In the genomic region with DNA sequence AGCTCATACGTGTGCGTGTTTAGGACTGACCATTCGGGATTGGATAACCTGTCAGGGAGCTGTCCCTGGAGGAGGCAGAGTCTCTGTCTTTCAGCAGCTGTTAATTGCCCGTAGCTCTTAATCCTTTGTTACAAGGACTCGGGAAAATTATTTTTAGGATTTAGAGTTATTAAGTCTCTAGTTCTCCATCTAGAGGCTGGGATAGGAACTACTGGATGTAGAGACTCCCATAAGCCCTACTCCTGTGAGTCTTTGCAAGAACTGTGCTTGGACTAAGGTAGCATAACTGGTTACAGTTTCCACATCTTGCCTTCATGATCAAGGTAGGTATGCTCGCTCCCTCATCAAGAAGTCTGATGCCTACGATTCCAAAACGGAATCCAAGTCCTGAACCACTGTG, we compare ENCODE assay signal across 13 mouse cellular contexts.
DNase-seq lines count a peak whose midpoint lies in the region; ATAC-seq and TF ChIP-seq lines count a peak whose summit lies in the region.
"Had no signal": no experiment of that assay in that cellular context is flagged by ENCODE, and none has a peak within 500 bp of the region (broad histone marks: within the 10 kb centered on the region; RNA-seq: fewer than 3 reads in every experiment).

No protein-coding gene starts in this region.

- intact Hi-C loops in heart, adult 2 months (cut with DNase I): loop anchor here (5.0 kb wide), 1 partner anchor 74 kb away; no protein-coding TSS in a partner anchor
- intact Hi-C loops in left cerebral cortex, postnatal 14 days (cut with DNase I): no loop called here
- intact Hi-C loops in left cerebral cortex, postnatal 36 days (cut with DNase I): loop anchor here (5.0 kb wide), 1 partner anchor 74 kb away; no protein-coding TSS in a partner anchor

- no peak for TF ChIP-seq EP300 in heart, adult 2 months (IDR thresholded peaks at IDR 0.05; ENCODE audit: insufficient read depth, low read depth, low read length)
- no peak for TF ChIP-seq EP300 in heart, postnatal 0 days (IDR thresholded peaks at IDR 0.05; ENCODE audit: low read depth)

- no peak for ATAC-seq in heart, embryonic 12.5 days (ENCODE audit: insufficient number of reproducible peaks, low FRiP score)
- no peak for ATAC-seq in heart, postnatal 0 days (ENCODE audit: insufficient read depth, low read depth)

- H3K79me2 ChIP-seq in heart, adult 2 months (replicated peaks; ENCODE audit: control insufficient read depth, insufficient read depth, low read length): no peaks in the 10 kb centered on the region

- H3K9ac ChIP-seq in heart, adult 2 months (ENCODE audit: low read depth, low read length): no peak overlapping the region
- H3K9ac ChIP-seq in heart, embryonic 12.5 days: no peak overlapping the region
- no peak overlapping the region for H3K9ac ChIP-seq in heart, postnatal 0 days (replicated peaks; ENCODE audit: low read depth, low read length)
- H3K9ac ChIP-seq: hindbrain, embryonic 14.5 days; neural tube, embryonic 13.5 days had no signal

- H3K27ac ChIP-seq in heart, adult 2 months: no peak overlapping the region
- H3K27ac ChIP-seq in heart, embryonic 12.5 days (ENCODE audit: poor library complexity, severe bottlenecking): no peak overlapping the region
- H3K27ac ChIP-seq in heart, postnatal 0 days (ENCODE audit: low read depth): no peak overlapping the region
- H3K27ac ChIP-seq: hindbrain, embryonic 14.5 days; macrophage; neural tube, embryonic 13.5 days had no signal

- peaks cover 3% of the 10 kb centered on the region for H3K4me1 ChIP-seq in heart, adult 2 months (ENCODE audit: control insufficient read depth, insufficient read depth, low read length)
- no peaks in the 10 kb centered on the region for H3K4me1 ChIP-seq in heart, embryonic 12.5 days (replicated peaks)
- no peaks in the 10 kb centered on the region for H3K4me1 ChIP-seq in heart, postnatal 0 days (ENCODE audit: control insufficient read depth, insufficient read depth)

- H3K4me3 ChIP-seq in heart, adult 2 months: no peak overlapping the region
- no peak overlapping the region for H3K4me3 ChIP-seq in heart, embryonic 12.5 days
- no peak overlapping the region for H3K4me3 ChIP-seq in heart, postnatal 0 days (ENCODE audit: low read depth, low read length)
- H3K4me3 ChIP-seq: neural tube, embryonic 13.5 days had no signal

- no peak for DNase-seq in heart, adult 2 months
- peak; percentile 46 to 47 for DNase-seq in left cerebral cortex, postnatal 14 days (ENCODE audit: low spot score in 2 of 2)
- no peak for DNase-seq in left cerebral cortex, postnatal 36 days (ENCODE audit: low spot score in 2 of 2)
- DNase-seq in MEL-GATA-1-ER (ENCODE audit: extremely low read depth, low read depth): peak; percentile 13
- DNase-seq in heart, postnatal 0 days (ENCODE audit: low spot score): peak; percentile 52
- no peak for DNase-seq in adrenal gland, adult 18-20 months (ENCODE audit: low spot score in 2 of 2)
- no peak for DNase-seq in ovary, postnatal 36 days (ENCODE audit: low spot score)
- DNase-seq: thymus, adult 2 months had no signal

- WGBS in heart, adult 2 months: 61% methylated on average over 8 of the region's 8 CpGs
- 73% methylated on average over 8 of the region's 8 CpGs for WGBS in heart, embryonic 12.5 days
- 59% methylated on average over 8 of the region's 8 CpGs for WGBS in heart, postnatal 0 days

- peak; percentile 77 for TF ChIP-seq CTCF in heart, adult 2 months (IDR thresholded peaks at IDR 0.05)
- TF ChIP-seq CTCF in heart, postnatal 0 days (IDR thresholded peaks at IDR 0.05; ENCODE audit: low read depth): peak; percentile 31; the same call in 1 of the 2 replicates

- no peaks in the 10 kb centered on the region for H3K9me3 ChIP-seq in heart, embryonic 12.5 days (replicated peaks)
- H3K9me3 ChIP-seq in heart, postnatal 0 days (replicated peaks; ENCODE audit: control insufficient read depth, low read length): no peaks in the 10 kb centered on the region
- H3K9me3 ChIP-seq: G1E; neural tube, embryonic 13.5 days had no signal

- H3K27me3 ChIP-seq in heart, adult 2 months (ENCODE audit: control insufficient read depth, insufficient read depth, low read length): no peaks in the 10 kb centered on the region
- no peaks in the 10 kb centered on the region; the same call in 1 of the 2 replicates for H3K27me3 ChIP-seq in heart, embryonic 12.5 days (replicated peaks)
- H3K27me3 ChIP-seq in heart, postnatal 0 days (ENCODE audit: control insufficient read depth, insufficient read depth, low read length): no peaks in the 10 kb centered on the region
- H3K27me3 ChIP-seq: neural tube, embryonic 13.5 days had no signal

- H3K36me3 ChIP-seq in heart, adult 2 months (ENCODE audit: control insufficient read depth, insufficient read depth, low read length): no peaks in the 10 kb centered on the region
- no peaks in the 10 kb centered on the region for H3K36me3 ChIP-seq in heart, embryonic 12.5 days
- H3K36me3 ChIP-seq in heart, postnatal 0 days (replicated peaks; ENCODE audit: control insufficient read depth, insufficient read depth, low read length): no peaks in the 10 kb centered on the region
- H3K36me3 ChIP-seq: G1E; neural tube, embryonic 13.5 days had no signal

- H3K4me2 ChIP-seq in heart, embryonic 12.5 days: no peak overlapping the region
- no peak overlapping the region for H3K4me2 ChIP-seq in heart, postnatal 0 days (ENCODE audit: low read depth, low read length)
- H3K4me2 ChIP-seq: hindbrain, embryonic 14.5 days; neural tube, embryonic 13.5 days had no signal

- TF ChIP-seq POLR2A in heart, adult 2 months (IDR thresholded peaks at IDR 0.05; ENCODE audit: insufficient read depth, low read depth, low read length): no peak

Comparison
In these comparisons a context has a peak if more than half of its experiments do, and no peak if none do; other contexts are left out.
1. DNase-seq: peak in left cerebral cortex, postnatal 14 days (2 of 2), MEL-GATA-1-ER (single experiment) and heart, postnatal 0 days (single experiment); none in heart, adult 2 months (0 of 2), left cerebral cortex, postnatal 36 days (0 of 2), adrenal gland, adult 18-20 months (0 of 2) and ovary, postnatal 36 days (single experiment).